Mouse (Mus musculus): ENCODE results near the gene Olfr620.

DNA sequence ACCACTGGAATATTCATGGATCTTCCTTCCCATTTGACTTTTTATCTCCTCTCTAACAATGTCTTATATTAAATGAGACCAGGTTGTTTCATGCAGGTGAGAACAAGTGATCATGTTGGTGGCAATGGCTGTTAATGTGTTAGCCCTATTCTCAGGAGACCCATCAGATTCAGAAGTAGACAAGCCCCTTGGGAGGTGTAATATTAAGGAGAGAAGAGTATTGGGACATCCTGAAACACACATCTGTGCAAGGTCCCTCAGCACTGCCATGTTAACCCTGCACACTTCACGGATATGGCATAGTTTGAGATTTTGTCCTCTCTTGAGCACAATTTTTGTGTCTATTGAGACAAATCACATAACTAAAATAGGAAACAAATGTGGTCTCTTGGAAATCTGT is 30.3 kb upstream of the Olfr620 start, which contains the start of gene Olfr622:
- no peak for TF ChIP-seq POLR2A (IDR thresholded peaks at IDR 0.05; ENCODE audit: low read depth, low read length)
- TF ChIP-seq CTCF (IDR thresholded peaks at IDR 0.05; ENCODE audit: borderline replicate concordance, insufficient read depth, low read length) = no peak

Measured in embryonic fibroblast, embryonic 13.5 days (primary cell).